Mouse (Mus musculus): Measurements from ENCODE around the gene Mdm2. TPM values are rescaled to one million over a fixed set of nuclear protein-coding genes. Genes with fewer than 3 reads are reported as not detected.

The Mdm2 gene
- polyA plus RNA-seq, 1 experiment from 2014 or later: 61.8 TPM

- no peak overlapping the region for H3K9ac ChIP-seq
- no peaks in the 10 kb centered on the region for H3K9me3 ChIP-seq (replicated peaks)
- 0 out of 2 replicates have a peak, but pooled peaks cover 3% of the 10 kb centered on the region for H3K27me3 ChIP-seq
- H3K36me3 ChIP-seq (ENCODE audit: poor library complexity, severe bottlenecking): no peaks in the 10 kb centered on the region
- no peak overlapping the region for H3K4me2 ChIP-seq
- peaks cover 17% of the 10 kb centered on the region for H3K4me1 ChIP-seq
- 95% methylated on average over 15 of the region's 15 CpGs for WGBS
- H3K4me3 ChIP-seq: no peak overlapping the region
- no peak overlapping the region for H3K27ac ChIP-seq
- ATAC-seq: no peak
Observed at GRCm38 (mm10) chr10:117642491-117643262, 67.9 kb downstream of the Mdm2 start.

DNA sequence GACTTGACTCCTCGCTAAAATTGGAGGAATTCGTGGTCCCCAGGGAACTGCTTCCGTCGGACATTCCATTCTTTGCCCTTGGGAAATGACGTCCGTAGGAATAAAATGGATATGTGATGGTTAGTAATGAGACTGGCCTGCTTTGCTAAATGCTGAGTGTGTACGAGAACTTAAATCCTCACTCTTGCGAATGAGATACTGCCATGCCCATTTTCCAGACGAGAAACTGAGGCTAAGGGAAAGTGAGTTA is 68.4 kb downstream of the Mdm2 start:
- no peaks in the 10 kb centered on the region for H3K36me3 ChIP-seq (ENCODE audit: poor library complexity, severe bottlenecking)
- no peak for ATAC-seq
- H3K4me2 ChIP-seq: no peak overlapping the region
- no peak overlapping the region for H3K27ac ChIP-seq
- no peak overlapping the region for H3K9ac ChIP-seq
- no peak overlapping the region for H3K4me3 ChIP-seq
- peaks cover 11% of the 10 kb centered on the region for H3K4me1 ChIP-seq
- WGBS: 90% methylated on average over 9 of the region's 9 CpGs
- 0 out of 2 replicates have a peak, but pooled peaks cover 3% of the 10 kb centered on the region for H3K27me3 ChIP-seq
- H3K9me3 ChIP-seq (replicated peaks): no peaks in the 10 kb centered on the region

- 47% methylated on average over 20 of the region's 20 CpGs for WGBS
- Histone ChIP-seq H3K9ac (no peak overlapping the region), H3K9me3 (replicated peaks) (no peaks in the 10 kb centered on the region), H3K4me3 (no peak overlapping the region), H3K27me3 (0 out of 2 replicates have a peak, but pooled peaks cover 3% of the 10 kb centered on the region), H3K36me3 (ENCODE audit: poor library complexity, severe bottlenecking) (no peaks in the 10 kb centered on the region), H3K27ac (no peak overlapping the region), H3K4me2 (peak overlapping the region; percentile 32), H3K4me1 (peaks cover 6% of the 10 kb centered on the region; the same call in 1 of the 2 replicates)
- no peak for ATAC-seq
Observed at GRCm38 (mm10) chr10:117641400-117642200, 69.0 kb downstream of the Mdm2 start.

DNA sequence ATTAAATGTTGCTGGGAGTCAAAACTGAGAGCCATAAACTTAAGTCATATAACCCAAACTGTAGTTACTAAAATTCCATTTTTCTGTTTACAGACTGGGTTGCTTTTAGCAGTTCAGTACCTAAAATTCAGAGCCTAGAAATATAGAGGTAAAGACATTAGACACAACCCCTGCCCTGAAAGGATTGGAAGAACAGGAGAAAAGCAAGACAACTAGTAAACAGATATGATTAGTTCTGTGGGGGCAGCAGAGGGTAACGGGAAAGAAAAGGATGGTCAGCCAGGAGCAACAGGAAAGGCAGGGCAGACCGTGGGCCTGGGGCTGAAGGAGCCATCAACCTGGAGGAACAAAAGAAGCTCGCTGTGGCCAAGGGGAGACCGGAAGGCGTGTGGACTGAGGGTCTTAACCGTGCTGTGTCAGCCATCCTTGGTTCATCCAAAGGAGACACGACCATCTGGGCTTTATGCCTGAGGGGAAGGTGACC is 69.9 kb downstream of the Mdm2 start:
- no peak overlapping the region for H3K9ac ChIP-seq
- 83% methylated on average over 7 of the region's 7 CpGs for WGBS
- 0 out of 2 replicates have a peak, but pooled peaks cover 3% of the 10 kb centered on the region for H3K27me3 ChIP-seq
- no peaks in the 10 kb centered on the region for H3K9me3 ChIP-seq (replicated peaks)
- no peak for ATAC-seq
- no peak overlapping the region for H3K4me2 ChIP-seq
- H3K4me1 ChIP-seq: peaks cover 5% of the 10 kb centered on the region; the same call in 1 of the 2 replicates
- H3K36me3 ChIP-seq (ENCODE audit: poor library complexity, severe bottlenecking): no peaks in the 10 kb centered on the region
- no peak overlapping the region for H3K27ac ChIP-seq
- no peak overlapping the region for H3K4me3 ChIP-seq

DNA sequence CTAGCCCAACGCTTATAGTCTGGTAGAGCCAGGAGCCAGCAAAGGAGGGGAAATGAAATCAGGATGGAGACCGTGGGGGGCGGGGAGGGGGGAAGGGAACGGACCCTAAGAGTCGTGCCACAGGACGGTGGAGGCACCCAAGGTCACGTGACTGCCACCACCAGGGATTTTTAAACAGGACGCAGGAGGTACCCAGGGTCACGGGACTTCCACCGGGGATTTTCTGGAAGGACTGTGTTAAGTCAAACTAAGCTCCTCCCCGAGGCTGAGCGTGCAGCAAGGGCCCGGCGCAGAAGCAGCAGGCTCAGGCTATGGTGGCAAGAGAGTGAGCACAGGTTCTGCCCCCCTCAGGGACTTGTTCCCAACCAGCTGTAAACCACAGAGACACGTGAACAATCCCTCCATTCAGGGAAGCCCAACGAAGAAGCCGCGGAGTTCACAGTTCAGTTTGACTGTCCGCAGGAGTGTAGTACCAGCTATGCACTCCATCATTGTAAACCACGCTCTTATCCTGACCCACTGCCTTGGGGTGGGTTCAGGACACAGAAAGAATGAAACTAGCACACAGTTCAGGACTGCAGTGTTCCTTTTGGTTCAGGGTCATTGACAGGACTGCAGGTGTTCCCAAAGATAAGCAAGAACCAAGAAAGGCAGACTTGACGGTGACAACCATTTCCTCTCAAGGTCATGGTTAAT is 70.5 kb downstream of the Mdm2 start:
- Histone ChIP-seq H3K4me2 (no peak overlapping the region), H3K4me3 (no peak overlapping the region), H3K9me3 (replicated peaks) (no peaks in the 10 kb centered on the region), H3K9ac (no peak overlapping the region), H3K27me3 (0 out of 2 replicates have a peak, but pooled peaks cover 3% of the 10 kb centered on the region), H3K4me1 (peaks cover 5% of the 10 kb centered on the region; the same call in 1 of the 2 replicates), H3K27ac (no peak overlapping the region), H3K36me3 (ENCODE audit: poor library complexity, severe bottlenecking) (no peaks in the 10 kb centered on the region)
- no peak for ATAC-seq
- WGBS: 66% methylated on average over 21 of the region's 21 CpGs

- no peak overlapping the region for H3K27ac ChIP-seq
- H3K4me2 ChIP-seq: no peak overlapping the region
- peaks cover 5% of the 10 kb centered on the region; the same call in 1 of the 2 replicates for H3K4me1 ChIP-seq
- 0 out of 2 replicates have a peak, but pooled peaks cover 3% of the 10 kb centered on the region for H3K27me3 ChIP-seq
- H3K9ac ChIP-seq: no peak overlapping the region
- no peaks in the 10 kb centered on the region for H3K36me3 ChIP-seq (ENCODE audit: poor library complexity, severe bottlenecking)
- H3K9me3 ChIP-seq (replicated peaks): no peaks in the 10 kb centered on the region
- no peak overlapping the region for H3K4me3 ChIP-seq
- no peak for ATAC-seq
- 95% methylated on average over 8 of the region's 8 CpGs for WGBS
Observed at GRCm38 (mm10) chr10:117639221-117639599, 71.3 kb downstream of the Mdm2 start.

Other genes with a start within 250 kb of the Mdm2 start
- 4.3 and 4.7 TPM in 2 replicates for gene Cpm, start 81.3 kb downstream of the Mdm2 start, polyA plus RNA-seq (2015; fragmentation: Nextera tagmentation; extraction: Ambion mirVana)
- gene Slc35e3, start 35.6 kb upstream of the Mdm2 start, polyA plus RNA-seq (2015; fragmentation: Nextera tagmentation; extraction: Ambion mirVana): 25.5 and 26.2 TPM in 2 replicates
- gene Nup107, start 81.9 kb upstream of the Mdm2 start, polyA plus RNA-seq (2015; fragmentation: Nextera tagmentation; extraction: Ambion mirVana): 68.1 and 69.7 TPM in 2 replicates
- 123 and 129 TPM in 2 replicates for gene Rap1b, start 135.3 kb upstream of the Mdm2 start, polyA plus RNA-seq (2015; fragmentation: Nextera tagmentation; extraction: Ambion mirVana)